In the genomic region with DNA sequence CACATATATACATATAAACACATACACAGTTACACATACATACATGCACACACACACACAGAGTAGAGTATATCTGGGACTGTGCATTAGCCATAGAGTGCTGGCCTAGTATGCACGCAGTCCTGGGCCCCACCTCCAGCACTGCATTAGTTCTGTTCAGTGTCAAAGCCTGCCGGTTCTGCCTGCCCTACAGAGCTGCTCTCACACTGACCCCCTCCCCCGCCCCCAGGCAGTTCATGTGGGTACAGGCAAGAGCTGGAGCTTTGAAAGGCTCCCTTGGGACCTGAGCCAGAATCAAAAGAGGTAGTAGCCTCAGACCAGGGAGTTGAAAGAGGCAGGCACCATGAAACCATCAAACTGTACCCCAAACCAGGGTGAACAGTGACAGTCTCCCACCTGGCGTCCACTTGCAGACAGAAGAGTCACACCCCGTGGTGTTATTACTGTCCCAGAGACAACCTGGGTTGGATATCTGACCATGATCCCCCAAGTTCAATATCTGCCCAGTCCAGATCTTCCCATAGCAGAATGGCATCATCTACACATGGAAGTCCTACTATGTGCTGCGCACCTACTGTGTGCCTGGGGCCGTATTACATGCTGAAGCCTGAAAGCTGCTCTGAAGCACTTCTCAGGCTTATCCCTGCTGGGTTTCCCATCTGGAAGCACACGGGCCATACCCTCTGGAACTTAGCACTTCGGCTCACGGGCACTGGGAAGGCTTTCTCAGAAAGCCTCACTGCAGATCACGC, we compare ENCODE assay signal across 29 mouse cellular contexts. TPM values are rescaled to one million over a fixed set of nuclear protein-coding genes. Genes with fewer than 3 reads are reported as not detected.
DNase-seq lines count a peak whose midpoint lies in the region; ATAC-seq lines count a peak whose summit lies in the region.
"Had no signal": no experiment of that assay in that cellular context is flagged by ENCODE, and none has a peak within 500 bp of the region (broad histone marks: within the 10 kb centered on the region; RNA-seq: fewer than 3 reads in every experiment).

No protein-coding gene starts in this region.

- WGBS in neural tube, embryonic 11.5 days, result 86% methylated on average over 11 of the region's 11 CpGs
- 83% methylated on average over 11 of the region's 11 CpGs for WGBS in neural tube, embryonic 15.5 days
- 81% methylated on average over 11 of the region's 11 CpGs for WGBS in embryonic facial prominence, embryonic 11.5 days

- H3K27ac ChIP-seq in neural tube, embryonic 11.5 days (ENCODE audit: low read depth, low read length), result no peak overlapping the region
- no peak overlapping the region for H3K27ac ChIP-seq in neural tube, embryonic 15.5 days (replicated peaks)
- no peak overlapping the region for H3K27ac ChIP-seq in embryonic facial prominence, embryonic 11.5 days (replicated peaks; ENCODE audit: low read depth, low read length)
- H3K27ac ChIP-seq: forebrain, embryonic 13.5 days; heart, embryonic 13.5 days; hindbrain, embryonic 15.5 days; kidney, embryonic 15.5 days; left cerebral cortex, adult 2 months; limb, embryonic 13.5 days; midbrain, embryonic 12.5 days; stomach, embryonic 15.5 days had no signal

- ATAC-seq in neural tube, embryonic 11.5 days (ENCODE audit: insufficient read depth, low FRiP score, low TSS enrichment), result no peak
- no peak for ATAC-seq in neural tube, embryonic 15.5 days (ENCODE audit: low FRiP score)
- ATAC-seq in embryonic facial prominence, embryonic 11.5 days (replicated peaks; ENCODE audit: insufficient number of reproducible peaks, low FRiP score, low TSS enrichment, low read depth), result peak; percentile 50; the same call in 1 of the 2 replicates
- ATAC-seq: forebrain, embryonic 13.5 days; inflammation-experienced regulatory T-cells, adult 6 months; lung, postnatal 0 days had no signal

- H3K4me1 ChIP-seq in neural tube, embryonic 11.5 days (ENCODE audit: control insufficient read depth, insufficient read depth, low read length), result no peaks in the 10 kb centered on the region
- no peaks in the 10 kb centered on the region for H3K4me1 ChIP-seq in neural tube, embryonic 15.5 days
- H3K4me1 ChIP-seq in embryonic facial prominence, embryonic 11.5 days (ENCODE audit: control insufficient read depth, insufficient read depth, low read length), result no peaks in the 10 kb centered on the region
- H3K4me1 ChIP-seq: forebrain, embryonic 13.5 days; heart, embryonic 13.5 days; hindbrain, embryonic 15.5 days; kidney, embryonic 15.5 days; limb, embryonic 13.5 days; midbrain, embryonic 12.5 days; stomach, embryonic 15.5 days had no signal

- H3K9me3 ChIP-seq in neural tube, embryonic 11.5 days (ENCODE audit: control insufficient read depth, low read length), result no peaks in the 10 kb centered on the region
- H3K9me3 ChIP-seq in neural tube, embryonic 15.5 days (replicated peaks), result no peaks in the 10 kb centered on the region
- no peaks in the 10 kb centered on the region for H3K9me3 ChIP-seq in embryonic facial prominence, embryonic 11.5 days (replicated peaks; ENCODE audit: control insufficient read depth, low read length)
- H3K9me3 ChIP-seq: forebrain, embryonic 13.5 days; heart, embryonic 13.5 days; hindbrain, embryonic 15.5 days; kidney, embryonic 15.5 days; limb, embryonic 13.5 days; midbrain, embryonic 12.5 days; stomach, embryonic 15.5 days had no signal

- peak; percentile 49 for DNase-seq in neural tube, embryonic 11.5 days (ENCODE audit: low spot score)
- peak; percentile 71 for DNase-seq in A20 (ENCODE audit: low read depth, low spot score)
- peak; percentile 45 to 56 for DNase-seq in B cell, adult 2 months
- no peak for DNase-seq in embryonic facial prominence, embryonic 11.5 days (ENCODE audit: low spot score)
- no peak for DNase-seq in urinary bladder, adult 2 months (ENCODE audit: low spot score)
- DNase-seq in urinary bladder, postnatal 36 days (ENCODE audit: low spot score in 2 of 2), result no peak
- DNase-seq: adrenal gland, postnatal 36 days; cerebellum, adult 2 months; cerebellum, postnatal 25 days; gastrocnemius, postnatal 10 days; heart, postnatal 10 days; kidney, adult 11 months; kidney, postnatal 25 days; lung, adult 18-20 months; lung, postnatal 4 days; right cerebral cortex, postnatal 25 days had no signal

- H3K4me3 ChIP-seq in neural tube, embryonic 11.5 days (ENCODE audit: low read depth, low read length), result no peak overlapping the region
- H3K4me3 ChIP-seq in neural tube, embryonic 15.5 days (replicated peaks), result no peak overlapping the region
- H3K4me3 ChIP-seq in embryonic facial prominence, embryonic 11.5 days (ENCODE audit: low read depth, low read length), result no peak overlapping the region
- H3K4me3 ChIP-seq: forebrain, embryonic 13.5 days; heart, embryonic 13.5 days; hindbrain, embryonic 15.5 days; kidney, embryonic 15.5 days; left cerebral cortex, adult 2 months; limb, embryonic 13.5 days; megakaryocyte, embryonic 14.5 days; midbrain, embryonic 12.5 days; stomach, embryonic 15.5 days had no signal

- no peak overlapping the region for H3K4me2 ChIP-seq in neural tube, embryonic 11.5 days (ENCODE audit: low read depth)
- H3K4me2 ChIP-seq in neural tube, embryonic 15.5 days, result no peak overlapping the region
- H3K4me2 ChIP-seq in embryonic facial prominence, embryonic 11.5 days (ENCODE audit: low read depth, low read length), result no peak overlapping the region
- H3K4me2 ChIP-seq: forebrain, embryonic 13.5 days; heart, embryonic 13.5 days; hindbrain, embryonic 15.5 days; kidney, embryonic 15.5 days; limb, embryonic 13.5 days; liver, embryonic 11.5 days; midbrain, embryonic 12.5 days; stomach, embryonic 15.5 days had no signal

- no peaks in the 10 kb centered on the region for H3K27me3 ChIP-seq in neural tube, embryonic 11.5 days (ENCODE audit: control insufficient read depth, insufficient read depth, low read length)
- no peaks in the 10 kb centered on the region for H3K27me3 ChIP-seq in neural tube, embryonic 15.5 days (replicated peaks)
- H3K27me3 ChIP-seq in embryonic facial prominence, embryonic 11.5 days (ENCODE audit: control insufficient read depth, insufficient read depth, low read length), result no peaks in the 10 kb centered on the region
- H3K27me3 ChIP-seq: forebrain, embryonic 13.5 days; heart, embryonic 13.5 days; hindbrain, embryonic 15.5 days; kidney, embryonic 15.5 days; stomach, embryonic 15.5 days had no signal

- no peaks in the 10 kb centered on the region for H3K36me3 ChIP-seq in neural tube, embryonic 11.5 days (ENCODE audit: control insufficient read depth, insufficient read depth, low read length)
- no peaks in the 10 kb centered on the region for H3K36me3 ChIP-seq in neural tube, embryonic 15.5 days
- H3K36me3 ChIP-seq in embryonic facial prominence, embryonic 11.5 days (replicated peaks; ENCODE audit: control insufficient read depth, insufficient read depth, low read depth, low read length), result no peaks in the 10 kb centered on the region
- H3K36me3 ChIP-seq: heart, embryonic 13.5 days; hindbrain, embryonic 15.5 days; kidney, embryonic 15.5 days; limb, embryonic 13.5 days; midbrain, embryonic 12.5 days; stomach, embryonic 15.5 days had no signal

- no peak overlapping the region for H3K9ac ChIP-seq in neural tube, embryonic 11.5 days (ENCODE audit: low read length)
- H3K9ac ChIP-seq in neural tube, embryonic 15.5 days (replicated peaks), result no peak overlapping the region
- no peak overlapping the region for H3K9ac ChIP-seq in embryonic facial prominence, embryonic 11.5 days (replicated peaks; ENCODE audit: low read length)
- H3K9ac ChIP-seq: forebrain, embryonic 13.5 days; heart, embryonic 13.5 days; hindbrain, embryonic 15.5 days; kidney, embryonic 15.5 days; limb, embryonic 13.5 days; midbrain, embryonic 12.5 days; stomach, embryonic 15.5 days had no signal

RNA-seq across cellular contexts. Expression of a gene that starts 17.2 kb away (rescaled TPM):
- not detected in 2 replicates for polyA plus RNA-seq in neural tube, embryonic 11.5 days (2014; fragmentation: Nextera tagmentation; extraction: Ambion mirVana)
- not detected in 2 replicates for polyA plus RNA-seq in neural tube, embryonic 15.5 days (2015; fragmentation: Nextera tagmentation; extraction: Ambion mirVana)
- 1.8 and 4.7 TPM in 2 replicates for polyA plus RNA-seq in embryonic facial prominence, embryonic 11.5 days (2014; fragmentation: Nextera tagmentation; extraction: Ambion mirVana)
- 0.04 and 0.08 TPM in 2 replicates for polyA plus RNA-seq in urinary bladder, adult 2 months (2012; rRNA removed)
- polyA plus RNA-seq: forebrain, embryonic 13.5 days; heart, embryonic 13.5 days; inflammation-experienced regulatory T-cells, adult 6 months; kidney, embryonic 15.5 days; liver, embryonic 11.5 days; lung, postnatal 0 days; stomach, embryonic 15.5 days had no signal

RNA-seq across cellular contexts. Expression of a gene that starts 37.8 kb away (rescaled TPM):
- polyA plus RNA-seq in neural tube, embryonic 11.5 days (2014; fragmentation: Nextera tagmentation; extraction: Ambion mirVana), result 11.5 and 11.8 TPM in 2 replicates
- polyA plus RNA-seq in neural tube, embryonic 15.5 days (2015; fragmentation: Nextera tagmentation; extraction: Ambion mirVana), result 35.3 and 45.3 TPM in 2 replicates
- 9.2 and 11.9 TPM in 2 replicates for polyA plus RNA-seq in embryonic facial prominence, embryonic 11.5 days (2014; fragmentation: Nextera tagmentation; extraction: Ambion mirVana)
- polyA plus RNA-seq in urinary bladder, adult 2 months (2012; rRNA removed), result 0.08 and 0.12 TPM in 2 replicates
- polyA plus RNA-seq: inflammation-experienced regulatory T-cells, adult 6 months had no signal

RNA-seq across cellular contexts. Expression of a gene that starts 50.4 kb away (rescaled TPM):
- polyA plus RNA-seq in neural tube, embryonic 11.5 days (2014; fragmentation: Nextera tagmentation; extraction: Ambion mirVana), result 0.27 and 0.76 TPM in 2 replicates
- polyA plus RNA-seq in neural tube, embryonic 15.5 days (2015; fragmentation: Nextera tagmentation; extraction: Ambion mirVana), result 0.35 and 0.82 TPM in 2 replicates
- polyA plus RNA-seq in embryonic facial prominence, embryonic 11.5 days (2014; fragmentation: Nextera tagmentation; extraction: Ambion mirVana), result 0.08 and 0.53 TPM in 2 replicates
- polyA plus RNA-seq in urinary bladder, adult 2 months (2012; rRNA removed), result 69.4 and 84.6 TPM in 2 replicates

Comparison
In these comparisons a context has a peak if more than half of its experiments do, and no peak if none do; other contexts are left out.
1. DNase-seq: peak in neural tube, embryonic 11.5 days (single experiment), A20 (single experiment) and B cell, adult 2 months (2 of 2); none in embryonic facial prominence, embryonic 11.5 days (single experiment), urinary bladder, adult 2 months (single experiment) and urinary bladder, postnatal 36 days (0 of 2).
2. RNA of a gene that starts 50.4 kb away (polyA plus RNA-seq): 69.4 to 84.6 TPM in urinary bladder, adult 2 months; 0.08 to 0.53 TPM in embryonic facial prominence, embryonic 11.5 days, 0.35 to 0.82 TPM in neural tube, embryonic 15.5 days and 0.27 to 0.76 TPM in neural tube, embryonic 11.5 days; every median in the first group is over 10 times any median in the second.